Mouse (Mus musculus): ENCODE data around the gene Zfp365. TPM values are rescaled to one million over a fixed set of nuclear protein-coding genes. Genes with fewer than 3 reads are reported as not detected.

The Zfp365 gene
- total RNA-seq, 2 experiments from 2014 or later: 0.12 to 0.20 TPM

GRCm38 (mm10) chr10:67852411-67852810 lies 60.1 kb downstream of the Zfp365 start:
- intact Hi-C loops (cut with DNase I): no loop called here
- DNase-seq: no peak

DNA sequence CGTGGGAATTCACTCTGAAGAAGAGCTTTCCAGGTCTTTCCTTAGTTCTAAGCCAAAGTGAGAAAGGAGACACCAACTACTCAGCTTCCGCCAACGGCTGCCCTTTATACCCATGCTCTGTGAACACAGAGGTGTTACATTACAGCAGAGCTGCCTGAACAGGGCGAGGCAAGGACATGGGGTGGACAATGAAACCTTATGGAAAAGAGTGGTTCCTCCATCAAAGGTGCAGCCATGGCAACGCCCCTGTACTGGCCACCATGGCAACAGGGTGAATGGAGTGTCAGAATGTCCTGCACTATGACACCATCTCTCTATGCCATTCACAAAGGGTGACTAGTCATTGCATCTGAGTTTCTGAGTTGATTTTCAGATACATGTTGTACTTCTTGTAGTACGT lies 61.4 kb downstream of the Zfp365 start:
- no peak for DNase-seq
- intact Hi-C loops (cut with DNase I): no loop called here

DNA sequence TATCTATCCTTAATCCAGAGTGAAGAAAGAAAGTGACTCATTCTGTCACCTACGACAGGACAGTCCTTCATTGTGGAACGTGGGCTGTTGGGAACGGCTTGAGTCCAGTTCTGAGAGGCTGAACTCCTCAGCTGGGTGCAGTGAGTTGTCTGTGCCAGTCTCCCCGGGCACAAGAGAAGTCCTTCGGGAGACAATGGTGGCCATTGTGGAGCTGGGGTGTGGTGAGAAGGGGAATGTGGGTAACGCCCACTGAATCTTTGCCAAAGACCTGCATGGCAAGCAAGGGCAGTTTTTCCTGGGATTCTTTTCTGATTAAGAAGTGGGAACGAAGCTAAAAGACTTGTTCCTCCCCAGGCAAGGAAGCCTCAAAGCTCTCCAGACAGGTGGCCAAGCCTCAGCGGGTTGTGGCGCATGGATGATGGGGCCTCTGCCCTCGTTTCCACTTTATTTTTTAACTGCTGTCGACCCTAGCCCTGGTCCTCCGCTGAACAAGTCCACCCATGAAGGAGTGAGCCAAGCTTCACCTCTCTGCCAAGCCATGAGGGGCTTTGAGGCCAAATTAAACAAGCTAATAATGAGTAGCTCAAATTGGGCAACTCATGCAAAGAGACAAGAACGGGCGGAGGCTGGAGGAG lies 66.3 kb downstream of the Zfp365 start:
- intact Hi-C loops (cut with DNase I): no loop called here
- no peak for DNase-seq

GRCm38 (mm10) chr10:67841596-67841995 lies 70.9 kb downstream of the Zfp365 start:
- DNase-seq: no peak
- intact Hi-C loops (cut with DNase I): no loop called here

DNA sequence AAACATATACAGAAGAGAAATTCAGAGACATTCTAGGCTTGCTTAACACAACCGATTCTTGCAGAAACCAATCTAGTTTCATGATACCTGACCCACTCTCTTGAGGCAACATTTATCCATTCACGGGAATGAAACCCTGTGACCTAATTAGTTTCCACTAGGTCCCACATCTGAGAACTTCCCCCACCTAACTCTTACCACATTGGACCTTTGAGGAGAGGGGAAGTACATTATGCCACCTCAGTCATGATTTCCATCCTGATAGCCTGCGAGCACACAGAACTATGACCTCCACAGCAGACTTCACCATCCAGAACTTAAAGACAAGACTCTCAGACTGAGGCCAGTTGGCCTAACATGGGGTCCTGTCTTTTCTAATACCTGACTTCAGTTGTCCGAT lies 71.7 kb downstream of the Zfp365 start:
- intact Hi-C loops (cut with DNase I): no loop called here

DNA sequence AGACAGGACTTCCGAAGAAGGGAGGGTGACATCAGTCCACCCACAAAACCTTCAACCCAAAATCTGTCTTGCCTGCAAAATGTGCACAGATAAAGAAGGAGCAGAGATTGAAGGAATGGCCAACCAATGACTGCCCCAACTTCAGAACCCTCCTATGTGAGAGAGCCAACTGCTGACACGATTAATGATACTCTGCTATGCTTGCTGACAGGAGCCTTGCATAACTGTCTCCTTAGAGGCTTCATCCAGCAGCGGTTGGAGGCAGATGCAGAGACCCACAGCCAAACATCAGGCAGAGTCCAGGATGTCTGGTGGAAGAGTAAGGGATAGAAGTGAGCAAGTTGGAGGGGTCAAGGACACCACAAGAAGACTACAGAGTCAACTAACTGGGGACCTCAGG lies 73.3 kb downstream of the Zfp365 start:
- intact Hi-C loops (cut with DNase I): no loop called here
- peak in 1 of 2 experiments; percentile 33 for DNase-seq

More for the DNA sequence above, 71.7 kb downstream of the Zfp365 start:
- DNase-seq: no peak

GRCm38 (mm10) chr10:67836426-67836825 lies 76.0 kb downstream of the Zfp365 start:
- intact Hi-C loops (cut with DNase I): no loop called here
- DNase-seq: no peak

Other genes starting within 250 kb of the Zfp365 start
- under 1 TPM; 0.35 to 0.41 TPM for gene Rtkn2, start 66.9 kb upstream of the Zfp365 start, total RNA-seq (2021)